Mouse (Mus musculus) midbrain, embryonic 16.5 days (tissue): ENCODE measurements around the gene Dhrs4. TPM values are rescaled to one million over a fixed set of nuclear protein-coding genes. Genes with fewer than 3 reads are reported as not detected.

Experiments used
- ATAC-seq: fragments of 200-750 bp; cut with Nextera tagmentation; 2 replicates; pipeline ENCODE4 v1.8.0; 2017; ENCODE audit warnings: moderate TSS enrichment
- H3K27ac ChIP-seq: fragments of 300-500 bp; sonication (generic); 2 replicates; pipeline ENCODE4 v1.5.1; 2014; ENCODE audit warnings: mild to moderate bottlenecking, low read length, mixed read lengths
- H3K27me3 ChIP-seq: fragments of 300-500 bp; sonication (generic); 2 replicates; pipeline ENCODE4 v1.6.1; 2014; ENCODE audit warnings: low read depth, low read length, mixed read lengths; ENCODE audit not compliant: control insufficient read depth, insufficient read depth
- H3K36me3 ChIP-seq: fragments of 300-500 bp; sonication (generic); 2 replicates; pipeline ENCODE4 v1.6.1; 2014; ENCODE audit warnings: mild to moderate bottlenecking, low read length, moderate library complexity, mixed read lengths; ENCODE audit not compliant: control insufficient read depth, insufficient read depth
- H3K4me1 ChIP-seq: fragments of 300-500 bp; sonication (generic); 2 replicates; pipeline ENCODE4 v1.6.1; 2014; ENCODE audit warnings: mild to moderate bottlenecking, low read length, mixed read lengths; ENCODE audit not compliant: control insufficient read depth, insufficient read depth
- H3K4me2 ChIP-seq: fragments of 300-500 bp; sonication (generic); 2 replicates; pipeline ENCODE4 v1.6.1; 2014; ENCODE audit warnings: mild to moderate bottlenecking, low read length, mixed read lengths
- H3K4me3 ChIP-seq: fragments of 300-500 bp; sonication (generic); 2 replicates; pipeline ENCODE4 v1.5.1; 2014; ENCODE audit warnings: low read depth, mild to moderate bottlenecking, low read length, moderate library complexity, mixed read lengths
- H3K9ac ChIP-seq: fragments of 300-500 bp; sonication (generic); 2 replicates; pipeline ENCODE4 v1.6.1; 2014; ENCODE audit warnings: low read depth, low read length, mixed read lengths
- H3K9me3 ChIP-seq: fragments of 300-500 bp; sonication (generic); replicated peaks from 2 replicates; pipeline ENCODE4 v1.6.1; 2014; ENCODE audit warnings: mild to moderate bottlenecking, low read length, mixed read lengths; ENCODE audit not compliant: control insufficient read depth, poor library complexity, severe bottlenecking
- WGBS: fragments of 180-500 bp; shearing (Covaris S2); extraction: QIAGEN DNeasy Blood & Tissue Kit; methylation state at CpG from one replicate; pipeline ENCODE4 v1.1.7; 2014; 5-methylcytosine and 5-hydroxymethylcytosine counted together
- polyA plus RNA-seq: library from polyadenylated mRNA; unstranded; fragments of >200 nt; fragmentation: Nextera tagmentation; extraction: Ambion mirVana; gene quantifications from 2 replicates; pipeline ENCODE4 v1.2.1, GENCODE M21; 2015

Dhrs4 gene
- polyA plus RNA-seq, 1 experiment from 2014 or later, result 22.2 TPM

- 100% methylated on average over 1 of the region's 1 CpGs for WGBS
- H3K9me3 ChIP-seq, result no peaks in the 10 kb centered on the region
- ATAC-seq, result no peak
Observed at GRCm38 (mm10) chr14:55477421-55477820, 1.1 kb upstream of the Dhrs4 start.

GRCm38 (mm10) chr14:55477829-55478228, 729 bp upstream of the Dhrs4 start:
- Histone ChIP-seq H3K4me1 (no peaks in the 10 kb centered on the region), H3K4me3 (no peak overlapping the region), H3K9me3 (no peaks in the 10 kb centered on the region), H3K4me2 (no peak overlapping the region), H3K36me3 (no peaks in the 10 kb centered on the region), H3K27me3 (no peaks in the 10 kb centered on the region), H3K27ac (no peak overlapping the region), H3K9ac (no peak overlapping the region)
- WGBS, result 84% methylated on average over 5 of the region's 5 CpGs
- ATAC-seq, result no peak

More at GRCm38 (mm10) chr14:55477421-55477820, 1.1 kb upstream of the Dhrs4 start:
- Histone ChIP-seq H3K27me3 (no peaks in the 10 kb centered on the region), H3K4me3 (no peak overlapping the region), H3K4me2 (no peak overlapping the region), H3K9ac (no peak overlapping the region), H3K36me3 (no peaks in the 10 kb centered on the region), H3K4me1 (no peaks in the 10 kb centered on the region), H3K27ac (no peak overlapping the region)

- ATAC-seq, result no peak
- Histone ChIP-seq H3K27ac (no peak overlapping the region), H3K4me2 (no peak overlapping the region), H3K4me1 (no peaks in the 10 kb centered on the region), H3K36me3 (no peaks in the 10 kb centered on the region), H3K9me3 (no peaks in the 10 kb centered on the region), H3K9ac (no peak overlapping the region), H3K27me3 (no peaks in the 10 kb centered on the region), H3K4me3 (no peak overlapping the region)
- 94% methylated on average over 10 of the region's 10 CpGs for WGBS
Observed at GRCm38 (mm10) chr14:55479629-55480028, 1.1 kb downstream of the Dhrs4 start.

DNA sequence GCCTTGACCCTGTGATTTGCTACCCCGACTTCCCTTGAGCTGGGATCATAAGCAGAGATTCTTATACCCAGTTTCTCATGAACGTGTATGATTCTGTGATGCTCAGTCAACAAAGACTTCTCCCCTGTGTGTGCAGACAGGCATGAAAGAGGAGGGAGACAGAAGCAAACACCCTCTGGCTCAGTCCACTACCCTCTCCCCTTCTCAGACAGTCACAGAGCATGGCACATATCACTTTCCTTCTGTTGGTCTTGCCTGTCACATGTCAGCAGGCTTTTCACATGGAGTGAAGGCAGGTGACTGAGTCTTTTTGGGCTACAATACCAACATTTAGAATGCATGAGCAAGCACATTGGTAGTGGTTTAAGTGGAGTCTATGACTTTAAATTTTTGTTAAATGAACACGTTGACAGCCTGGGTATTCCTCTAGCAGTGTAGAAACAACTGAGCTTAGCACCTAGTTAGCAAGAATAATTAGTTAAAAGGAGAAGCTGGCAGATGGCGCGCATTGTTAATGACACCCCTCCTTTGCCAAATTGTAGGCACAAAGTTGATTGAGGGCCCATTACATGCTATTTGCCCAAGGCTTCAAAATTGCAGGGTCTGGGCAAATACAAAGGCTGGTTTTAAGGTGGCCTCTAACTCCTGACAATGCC, 6.0 kb downstream of the Dhrs4 start:
- 80% methylated on average over 5 of the region's 5 CpGs for WGBS
- Histone ChIP-seq H3K36me3 (no peaks in the 10 kb centered on the region), H3K27ac (no peak overlapping the region), H3K4me2 (no peak overlapping the region), H3K27me3 (no peaks in the 10 kb centered on the region), H3K4me3 (no peak overlapping the region), H3K4me1 (peaks cover 1% of the 10 kb centered on the region; the same call in 1 of the 2 replicates), H3K9me3 (no peaks in the 10 kb centered on the region), H3K9ac (no peak overlapping the region)
- ATAC-seq, result no peak

DNA sequence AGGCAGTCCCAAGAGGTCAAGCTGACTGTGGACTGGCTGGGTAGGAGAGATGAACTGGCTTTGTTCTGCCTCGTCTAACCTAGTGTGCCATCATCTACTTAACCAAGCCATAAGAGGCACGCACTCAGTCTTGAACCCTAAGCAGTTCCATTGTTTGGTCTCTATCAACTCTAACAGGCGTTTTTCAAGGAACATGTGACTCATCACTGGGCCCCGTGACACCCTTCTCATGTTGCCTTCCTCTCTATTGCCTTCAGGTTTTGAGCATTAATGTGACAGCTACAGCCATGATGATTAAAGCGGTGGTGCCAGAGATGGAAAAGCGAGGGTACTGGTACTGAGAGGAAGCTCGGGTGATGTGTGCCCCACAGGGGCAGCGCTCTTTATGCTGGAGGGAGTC, 8.3 kb downstream of the Dhrs4 start:
- 90% methylated on average over 8 of the region's 8 CpGs for WGBS
- Histone ChIP-seq H3K4me3 (no peak overlapping the region), H3K9ac (no peak overlapping the region), H3K9me3 (no peaks in the 10 kb centered on the region), H3K27ac (no peak overlapping the region), H3K27me3 (no peaks in the 10 kb centered on the region), H3K36me3 (no peaks in the 10 kb centered on the region), H3K4me2 (no peak overlapping the region), H3K4me1 (peaks cover 10% of the 10 kb centered on the region)
- ATAC-seq, result no peak

- WGBS, result under 1% methylated on average over 49 of the region's 68 CpGs
- ATAC-seq, result peak; percentile 92
- H3K36me3 ChIP-seq, result peaks cover 8% of the 10 kb centered on the region; the same call in 1 of the 2 replicates
Observed at GRCm38 (mm10) chr14:55490361-55491201, 12.0 kb downstream of the Dhrs4 start, which contains the start of gene Carmil3. Gene Carmil3 (plus strand): TSS chr14:55490651.

GRCm38 (mm10) chr14:55491291-55491833, 12.8 kb downstream of the Dhrs4 start:
- Histone ChIP-seq H3K4me1 (peaks cover 16% of the 10 kb centered on the region), H3K4me2 (peak overlapping the region; percentile 73), H3K9ac (peak overlapping the region; percentile 90), H3K9me3 (no peaks in the 10 kb centered on the region), H3K4me3 (peak overlapping the region; percentile 77), H3K27ac (peak overlapping the region; percentile 95), H3K36me3 (peaks cover 12% of the 10 kb centered on the region; the same call in 1 of the 2 replicates), H3K27me3 (no peaks in the 10 kb centered on the region)
- under 1% methylated on average over 19 of the region's 30 CpGs for WGBS
- ATAC-seq, result peak; percentile 72

More at GRCm38 (mm10) chr14:55490361-55491201, 12.0 kb downstream of the Dhrs4 start, which contains the start of gene Carmil3:
- Histone ChIP-seq H3K27ac (peak within 1 kb of the TSS; percentile 95), H3K9ac (peak within 1 kb of the TSS; percentile 90), H3K4me1 (peaks cover 16% of the 10 kb centered on the region), H3K27me3 (no peaks in the 10 kb centered on the region), H3K9me3 (no peaks in the 10 kb centered on the region), H3K4me2 (peak within 1 kb of the TSS; percentile 73), H3K4me3 (peak within 1 kb of the TSS; percentile 77)

GRCm38 (mm10) chr14:55492103-55492502, 13.5 kb downstream of the Dhrs4 start:
- no peak for ATAC-seq
- Histone ChIP-seq H3K27me3 (no peaks in the 10 kb centered on the region), H3K4me3 (peak overlapping the region; percentile 77), H3K9me3 (no peaks in the 10 kb centered on the region), H3K27ac (no peak overlapping the region), H3K4me1 (peaks cover 16% of the 10 kb centered on the region), H3K36me3 (peaks cover 12% of the 10 kb centered on the region; the same call in 1 of the 2 replicates), H3K4me2 (peak overlapping the region; percentile 73), H3K9ac (peak overlapping the region; percentile 90)
- 51% methylated on average over 3 of the region's 3 CpGs for WGBS
